Mouse (Mus musculus): Measurements from ENCODE around the gene Olfr914.

Olfr914 gene

DNA sequence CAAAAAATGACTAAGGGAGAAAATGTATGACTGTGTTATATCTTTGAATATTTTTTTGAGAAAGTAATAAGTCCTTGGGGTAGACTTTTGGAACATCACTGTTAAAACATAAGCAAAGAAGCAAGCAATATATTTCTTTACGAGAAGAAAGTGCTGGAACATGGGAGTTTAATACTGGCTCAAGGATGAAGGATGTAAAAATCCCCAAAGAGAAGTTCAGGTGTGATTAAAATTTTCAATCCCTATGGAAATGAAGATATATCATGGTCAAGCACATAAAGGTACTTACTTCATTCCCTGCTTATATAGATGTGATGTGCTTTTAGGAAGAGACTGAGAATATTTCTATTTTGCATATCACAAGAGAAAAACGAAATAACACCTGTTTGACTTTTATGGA lies at the start of gene Olfr914:
Olfr914 (plus strand) TSS at position 301 of the 400 bp plus-strand sequence.
- no peak for DNase-seq

DNA sequence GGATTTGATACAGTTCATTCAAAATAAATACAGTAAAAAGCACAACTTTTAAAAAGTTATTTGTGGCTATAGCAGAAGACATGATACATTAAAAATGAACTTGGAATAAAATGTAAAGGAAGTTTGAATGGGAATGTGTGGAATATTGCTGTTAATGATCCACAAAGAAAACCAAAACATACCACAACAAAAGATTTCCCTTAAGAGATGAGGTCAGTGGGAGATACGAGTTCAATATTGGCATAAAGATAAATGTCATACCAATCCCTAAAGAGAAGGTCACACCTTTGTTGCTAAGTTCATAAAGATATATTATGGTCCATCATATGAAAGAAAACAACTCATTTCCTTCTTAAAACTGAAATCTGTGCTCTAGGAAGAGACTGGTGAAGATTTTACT lies 25.0 kb upstream of the Olfr914 start, which contains the start of gene Olfr912:
Olfr912 (plus strand) TSS at position 301 of the 400 bp plus-strand sequence.
- no peak for DNase-seq

DNA sequence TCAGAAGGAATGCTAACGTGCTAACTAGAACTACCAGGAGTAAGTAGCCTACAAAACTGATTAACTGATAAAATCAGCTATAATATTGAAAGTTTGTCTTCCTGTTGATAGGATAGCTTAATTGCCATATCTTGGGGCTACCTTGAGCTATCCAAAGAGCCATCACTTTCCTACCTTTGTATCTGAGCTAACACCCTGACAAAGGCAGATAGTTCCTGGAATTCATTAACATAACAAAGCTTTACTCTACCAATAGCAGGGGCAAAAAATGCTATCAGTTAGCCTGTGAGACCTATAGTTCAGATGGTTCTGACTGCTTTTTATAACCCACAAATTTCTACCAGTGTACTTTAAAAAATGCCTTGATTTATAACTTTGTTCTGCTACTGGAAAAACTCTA lies 13.8 kb upstream of the Olfr914 start:
- DNase-seq = no peak

DNA sequence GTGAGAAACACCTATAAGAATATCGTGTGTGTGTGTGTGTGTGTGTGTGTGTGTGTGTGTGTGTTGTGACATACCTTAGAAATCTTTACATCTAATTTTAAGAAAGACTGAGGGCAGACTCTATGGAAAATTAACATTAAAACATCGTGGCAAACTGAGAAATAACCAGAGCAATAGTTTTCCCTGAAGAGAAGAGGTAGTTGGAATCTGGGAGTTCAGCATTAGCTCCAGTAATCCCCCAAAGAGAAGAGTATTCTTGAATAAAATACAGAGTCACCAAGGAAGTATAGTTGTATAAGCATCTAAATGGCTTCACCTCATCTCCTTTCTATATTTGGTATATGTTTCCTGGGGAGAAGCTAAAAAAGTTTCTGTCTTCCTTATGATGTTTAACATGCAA lies 12.4 kb upstream of the Olfr914 start, which contains the start of gene Olfr913:
Olfr913 (plus strand) TSS at position 301 of the 400 bp plus-strand sequence.
- DNase-seq = no peak

DNA sequence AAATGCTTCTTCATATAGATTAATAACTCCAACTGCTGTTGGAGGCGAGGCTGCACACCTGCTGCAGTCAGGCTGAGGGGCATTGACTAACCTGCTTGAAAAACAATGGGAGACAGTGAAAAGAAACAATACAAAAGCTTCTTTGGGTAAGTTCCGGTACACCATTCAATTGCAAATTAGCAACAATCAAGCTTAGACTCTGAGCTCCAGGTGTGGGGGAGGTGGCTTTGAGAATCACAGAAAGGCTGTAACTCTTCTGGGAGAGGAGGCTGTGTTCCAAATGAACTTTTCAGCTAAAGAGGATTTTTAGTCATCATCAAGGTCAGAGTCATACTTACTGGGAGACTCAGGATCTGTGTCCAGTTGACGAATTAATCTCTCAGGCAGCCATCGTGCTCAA lies 27.5 kb downstream of the Olfr914 start:
- DNase-seq = no peak

DNA sequence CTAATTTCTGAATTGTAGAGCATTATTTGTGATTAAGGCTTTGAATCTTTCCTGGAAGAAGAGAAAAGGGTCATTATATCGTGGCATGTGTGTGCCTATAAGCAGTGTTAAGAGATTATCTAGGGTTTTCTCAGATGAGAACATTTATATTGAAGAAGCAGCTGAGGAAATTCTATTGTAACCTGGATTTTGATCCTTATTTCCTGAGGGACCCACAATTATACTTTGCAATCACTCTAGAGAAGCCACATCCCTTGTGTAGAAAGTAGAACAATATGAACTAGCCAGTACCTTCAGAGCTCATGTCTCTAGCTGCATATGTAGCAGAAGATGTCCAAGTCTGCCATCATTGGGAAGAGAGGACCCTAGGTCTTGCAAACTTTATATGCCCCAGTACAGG lies 54.9 kb downstream of the Olfr914 start, which contains the start of gene Olfr916:
Olfr916 (minus strand) TSS at position 101 of the 400 bp plus-strand sequence.
- no peak for DNase-seq

Data from cerebellum, adult 9-11 months (tissue).